ENCODE assay signal across 8 mouse cellular contexts in the genomic region with DNA sequence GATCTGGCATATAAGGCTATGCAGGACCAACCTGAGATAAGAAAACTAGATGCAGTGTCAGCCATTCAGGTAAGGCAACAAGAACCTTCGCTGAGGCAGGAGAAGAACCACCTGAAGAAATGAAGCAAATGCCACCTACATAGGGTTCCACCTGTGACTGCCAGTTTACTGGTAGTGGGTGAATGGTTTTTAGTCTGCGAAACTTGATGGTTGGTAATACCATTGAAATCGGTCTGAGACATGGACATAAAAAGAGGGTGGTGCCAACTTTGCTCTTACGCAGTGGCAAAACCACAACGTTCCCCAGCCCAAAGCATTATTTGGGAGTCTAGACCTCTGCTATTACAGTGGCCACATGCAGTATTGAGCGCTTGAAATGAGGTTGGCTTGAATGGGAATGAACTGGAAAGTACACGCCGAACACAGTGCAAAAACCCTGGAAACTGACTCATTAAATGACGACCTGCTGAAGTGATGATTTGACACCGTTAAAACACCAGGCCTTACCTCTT. TPM values are rescaled to one million over a fixed set of nuclear protein-coding genes. Genes with fewer than 3 reads are reported as not detected.
A peak's percentile ranks its signal among the peaks of the same experiment; 100 is the strongest.
DNase-seq lines count a peak whose midpoint lies in the region; ATAC-seq and TF ChIP-seq lines count a peak whose summit lies in the region.

No protein-coding gene starts in this region.

- no peaks in the 10 kb centered on the region for H3K27me3 ChIP-seq in hindbrain, embryonic 10.5 days (ENCODE audit: insufficient read depth, poor library complexity, severe bottlenecking)
- no peaks in the 10 kb centered on the region for H3K27me3 ChIP-seq in hindbrain, embryonic 16.5 days (replicated peaks; ENCODE audit: control insufficient read depth, insufficient read depth, low read length)
- H3K27me3 ChIP-seq in hindbrain, embryonic 15.5 days, result no peaks in the 10 kb centered on the region
- H3K27me3 ChIP-seq in midbrain, embryonic 15.5 days (replicated peaks), result no peaks in the 10 kb centered on the region

- no peak overlapping the region; the same call in 1 of the 2 replicates for H3K4me2 ChIP-seq in hindbrain, embryonic 16.5 days (ENCODE audit: low read length)
- peak overlapping the region; percentile 72 for H3K4me2 ChIP-seq in hindbrain, embryonic 15.5 days
- peak overlapping the region; percentile 85 for H3K4me2 ChIP-seq in midbrain, embryonic 15.5 days

- no peak overlapping the region for H3K27ac ChIP-seq in hindbrain, embryonic 10.5 days
- no peak overlapping the region for H3K27ac ChIP-seq in hindbrain, embryonic 16.5 days (ENCODE audit: low read depth, low read length)
- no peak overlapping the region; the same call in 1 of the 2 replicates for H3K27ac ChIP-seq in bone marrow, adult 2 months (ENCODE audit: control insufficient read depth, insufficient read depth, low read depth, low read length, poor library complexity)
- H3K27ac ChIP-seq in hindbrain, embryonic 15.5 days (replicated peaks), result no peak overlapping the region
- no peak overlapping the region for H3K27ac ChIP-seq in midbrain, embryonic 15.5 days

- 94% methylated on average over 10 of the region's 10 CpGs for WGBS in hindbrain, embryonic 10.5 days
- 94% methylated on average over 10 of the region's 10 CpGs for WGBS in hindbrain, embryonic 16.5 days
- 57% methylated on average over 10 of the region's 10 CpGs for WGBS in bone marrow, adult 2 months
- WGBS in hindbrain, embryonic 15.5 days, result 95% methylated on average over 10 of the region's 10 CpGs
- WGBS in midbrain, embryonic 15.5 days, result 94% methylated on average over 10 of the region's 10 CpGs

- peaks cover 21% of the 10 kb centered on the region for H3K4me1 ChIP-seq in hindbrain, embryonic 10.5 days (replicated peaks)
- H3K4me1 ChIP-seq in hindbrain, embryonic 16.5 days (ENCODE audit: control insufficient read depth, insufficient read depth, low read depth, low read length), result peaks cover 18% of the 10 kb centered on the region
- H3K4me1 ChIP-seq in bone marrow, adult 2 months (ENCODE audit: control insufficient read depth, insufficient read depth, low read length), result peaks cover 5% of the 10 kb centered on the region; the same call in 1 of the 2 replicates
- peaks cover 25% of the 10 kb centered on the region for H3K4me1 ChIP-seq in hindbrain, embryonic 15.5 days (replicated peaks)
- peaks cover 28% of the 10 kb centered on the region for H3K4me1 ChIP-seq in midbrain, embryonic 15.5 days

- no peak overlapping the region for H3K9ac ChIP-seq in hindbrain, embryonic 16.5 days (ENCODE audit: low read depth, low read length)
- peak overlapping the region; percentile 81; the same call in 1 of the 2 replicates for H3K9ac ChIP-seq in hindbrain, embryonic 15.5 days
- H3K9ac ChIP-seq in midbrain, embryonic 15.5 days, result no peak overlapping the region

- H3K36me3 ChIP-seq in hindbrain, embryonic 10.5 days, result peaks cover 21% of the 10 kb centered on the region
- peaks cover 3% of the 10 kb centered on the region for H3K36me3 ChIP-seq in hindbrain, embryonic 16.5 days (ENCODE audit: control insufficient read depth, insufficient read depth, low read length)
- 0 out of 2 replicates have a peak, but pooled peaks cover 5% of the 10 kb centered on the region for H3K36me3 ChIP-seq in hindbrain, embryonic 15.5 days
- H3K36me3 ChIP-seq in midbrain, embryonic 15.5 days (replicated peaks), result peaks cover 2% of the 10 kb centered on the region; the same call in 1 of the 2 replicates

- no peak for DNase-seq in hindbrain, embryonic 10.5 days (ENCODE audit: low spot score)
- DNase-seq in left cerebral cortex, adult 8-10 months (ENCODE audit: low spot score in 2 of 2), result no peak
- DNase-seq in adrenal gland, adult 18-20 months (ENCODE audit: low spot score in 2 of 2), result no peak

- H3K4me3 ChIP-seq in hindbrain, embryonic 10.5 days, result peak overlapping the region; percentile 97
- no peak overlapping the region for H3K4me3 ChIP-seq in hindbrain, embryonic 16.5 days (ENCODE audit: low read length)
- H3K4me3 ChIP-seq in bone marrow, adult 2 months (replicated peaks; ENCODE audit: control insufficient read depth, low read depth, low read length), result peak overlapping the region; percentile 14
- no peak overlapping the region for H3K4me3 ChIP-seq in hindbrain, embryonic 15.5 days
- H3K4me3 ChIP-seq in midbrain, embryonic 15.5 days, result peak overlapping the region; percentile 92

- TF ChIP-seq POLR2A in bone marrow, adult 2 months (IDR thresholded peaks at IDR 0.05; ENCODE audit: borderline replicate concordance, control insufficient read depth, low read depth, low read length), result no peak

- no peak for TF ChIP-seq CTCF in bone marrow, adult 2 months (IDR thresholded peaks at IDR 0.05; ENCODE audit: control insufficient read depth, insufficient read depth, low read length)

- no peaks in the 10 kb centered on the region for H3K9me3 ChIP-seq in hindbrain, embryonic 10.5 days
- no peaks in the 10 kb centered on the region for H3K9me3 ChIP-seq in hindbrain, embryonic 16.5 days (ENCODE audit: control insufficient read depth, low read length)
- no peaks in the 10 kb centered on the region for H3K9me3 ChIP-seq in hindbrain, embryonic 15.5 days
- H3K9me3 ChIP-seq in midbrain, embryonic 15.5 days, result no peaks in the 10 kb centered on the region

- no peak for ATAC-seq in hindbrain, embryonic 16.5 days
- ATAC-seq in hindbrain, embryonic 15.5 days (ENCODE audit: low FRiP score, low read depth), result no peak
- no peak for ATAC-seq in midbrain, embryonic 15.5 days (replicated peaks)
- ATAC-seq in megakaryocyte progenitor cell, adult 5-6 weeks (replicated peaks; ENCODE audit: poor library complexity), result no peak

RNA-seq across cellular contexts. Expression of a gene that starts 1.7 kb away (rescaled TPM):
- 28.6 and 36.4 TPM in 2 replicates for polyA plus RNA-seq in hindbrain, embryonic 10.5 days (2016; fragmentation: Nextera tagmentation; extraction: Ambion mirVana)
- polyA plus RNA-seq in hindbrain, embryonic 16.5 days (2015; fragmentation: Nextera tagmentation; extraction: Ambion mirVana), result 30.1 and 31.8 TPM in 2 replicates
- 14.4 and 19.7 TPM in 2 replicates for polyA plus RNA-seq in bone marrow, adult 2 months (2011; ENCODE audit: insufficient read depth, insufficient read length, low replicate concordance, missing spikeins)
- 29.6 and 30.6 TPM in 2 replicates for polyA plus RNA-seq in hindbrain, embryonic 15.5 days (2015; fragmentation: Nextera tagmentation; extraction: Ambion mirVana)
- 28.5 and 28.8 TPM in 2 replicates for polyA plus RNA-seq in midbrain, embryonic 15.5 days (2015; fragmentation: Nextera tagmentation; extraction: Ambion mirVana)
- 10 to 100 TPM; 24.7 to 27.7 (median 27.3) TPM for total RNA-seq in left cerebral cortex, adult 8-10 months (2022)
- total RNA-seq in adrenal gland, adult 18-20 months (2021), result 10 to 100 TPM; 25.3 to 36.3 TPM
- 35.5 and 37.5 TPM in 2 replicates for total RNA-seq in megakaryocyte progenitor cell, adult 5-6 weeks (2015)
- total RNA-seq in megakaryocyte progenitor cell, adult 5-6 weeks (2017), result 46.5 and 61.3 TPM in 2 replicates

RNA-seq across cellular contexts. Expression of a gene that starts 19.4 kb away (rescaled TPM):
- polyA plus RNA-seq in hindbrain, embryonic 10.5 days (2016; fragmentation: Nextera tagmentation; extraction: Ambion mirVana), result 11.3 and 14.8 TPM in 2 replicates
- 9.0 and 9.7 TPM in 2 replicates for polyA plus RNA-seq in hindbrain, embryonic 16.5 days (2015; fragmentation: Nextera tagmentation; extraction: Ambion mirVana)
- 8.1 and 8.2 TPM in 2 replicates for polyA plus RNA-seq in bone marrow, adult 2 months (2011; ENCODE audit: insufficient read depth, insufficient read length, low replicate concordance, missing spikeins)
- polyA plus RNA-seq in hindbrain, embryonic 15.5 days (2015; fragmentation: Nextera tagmentation; extraction: Ambion mirVana), result 8.2 and 11.2 TPM in 2 replicates
- 12.0 and 13.9 TPM in 2 replicates for polyA plus RNA-seq in midbrain, embryonic 15.5 days (2015; fragmentation: Nextera tagmentation; extraction: Ambion mirVana)
- 10 to 100 TPM; 20.2 to 27.3 (median 22.3) TPM for total RNA-seq in left cerebral cortex, adult 8-10 months (2022)
- total RNA-seq in adrenal gland, adult 18-20 months (2021), result 10 to 100 TPM; 15.1 to 18.4 TPM
- total RNA-seq in megakaryocyte progenitor cell, adult 5-6 weeks (2015), result 22.0 and 22.5 TPM in 2 replicates
- total RNA-seq in megakaryocyte progenitor cell, adult 5-6 weeks (2017), result 49.8 and 56.1 TPM in 2 replicates

Comparison
In these comparisons a context has a peak if more than half of its experiments do, and no peak if none do; other contexts are left out.
1. H3K4me3 ChIP-seq: peak in hindbrain, embryonic 10.5 days (single experiment), bone marrow, adult 2 months (single experiment) and midbrain, embryonic 15.5 days (single experiment); none in hindbrain, embryonic 16.5 days (single experiment) and hindbrain, embryonic 15.5 days (single experiment).